In the genomic region with DNA sequence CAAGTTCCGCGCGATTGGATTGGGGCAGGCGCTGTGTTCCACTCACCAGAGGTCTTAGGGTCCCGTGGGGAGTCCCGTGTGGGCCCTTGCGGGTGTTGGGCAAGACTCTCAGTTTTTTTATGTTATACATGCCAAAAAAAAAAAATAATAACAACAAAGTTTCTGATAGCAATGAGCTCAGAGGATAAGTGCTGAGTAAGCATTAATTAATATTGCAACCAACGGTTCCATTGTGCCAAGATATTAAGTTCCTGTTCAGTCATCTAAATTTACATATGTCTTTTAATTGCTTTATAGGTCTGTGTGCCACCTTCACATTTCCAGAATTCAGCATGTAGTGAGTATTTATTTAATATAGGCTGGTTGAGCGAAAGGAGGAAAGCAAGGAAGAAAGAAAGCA, we compare ENCODE assay signal across 27 mouse cellular contexts.
"Had no signal": no experiment of that assay in that cellular context is flagged by ENCODE, and none has a peak within 500 bp of the region (broad histone marks: within the 10 kb centered on the region; RNA-seq: fewer than 3 reads in every experiment).

No protein-coding gene starts in this region.

- H3K4me2 ChIP-seq: heart, embryonic 11.5 days; heart, embryonic 13.5 days; heart, embryonic 15.5 days; hindbrain, embryonic 13.5 days; kidney, embryonic 15.5 days; limb, embryonic 12.5 days; liver, embryonic 11.5 days; liver, embryonic 13.5 days; liver, embryonic 15.5 days had no signal

- H3K9me3 ChIP-seq: heart, embryonic 13.5 days; heart, embryonic 15.5 days; hindbrain, embryonic 13.5 days; kidney, embryonic 15.5 days; limb, embryonic 10.5 days; limb, embryonic 12.5 days; liver, embryonic 13.5 days; liver, embryonic 15.5 days had no signal

- H3K4me1 ChIP-seq: heart, embryonic 13.5 days; heart, embryonic 15.5 days; hindbrain, embryonic 13.5 days; kidney, embryonic 15.5 days; limb, embryonic 10.5 days; limb, embryonic 12.5 days; liver, embryonic 13.5 days; liver, embryonic 15.5 days had no signal

- H3K27me3 ChIP-seq: heart, embryonic 13.5 days; heart, embryonic 15.5 days; hindbrain, embryonic 13.5 days; kidney, embryonic 15.5 days; limb, embryonic 12.5 days; liver, embryonic 13.5 days; liver, embryonic 15.5 days had no signal

- H3K4me3 ChIP-seq: heart, adult 2 months; heart, embryonic 13.5 days; heart, embryonic 15.5 days; hindbrain, embryonic 13.5 days; kidney, embryonic 15.5 days; left cerebral cortex, adult 2 months; limb, embryonic 10.5 days; limb, embryonic 12.5 days; liver, embryonic 13.5 days; liver, embryonic 15.5 days had no signal

- H3K27ac ChIP-seq: heart, adult 2 months; heart, embryonic 13.5 days; heart, embryonic 15.5 days; hindbrain, embryonic 13.5 days; hindbrain, postnatal 0 days; kidney, embryonic 15.5 days; kidney, postnatal 0 days; left cerebral cortex, adult 2 months; limb, embryonic 10.5 days; limb, embryonic 12.5 days; liver, embryonic 13.5 days; liver, embryonic 15.5 days had no signal

- H3K9ac ChIP-seq: heart, embryonic 13.5 days; heart, embryonic 15.5 days; hindbrain, embryonic 13.5 days; kidney, embryonic 15.5 days; limb, embryonic 12.5 days; liver, embryonic 13.5 days; liver, embryonic 15.5 days; liver, postnatal 0 days had no signal

- DNase-seq: gastrocnemius, postnatal 14 days; gastrocnemius, postnatal 36 days; heart, adult 11 months; heart, adult 2 months; heart, postnatal 14 days; heart, postnatal 36 days; kidney, adult 18-20 months; kidney, adult 8-10 months; kidney, postnatal 14 days; kidney, postnatal 36 days; layer of hippocampus, adult 9-11 months; liver; liver, embryonic 13.5 days; liver, postnatal 0 days had no signal

- H3K36me3 ChIP-seq: heart, embryonic 13.5 days; heart, embryonic 15.5 days; hindbrain, embryonic 13.5 days; kidney, embryonic 15.5 days; limb, embryonic 10.5 days; limb, embryonic 12.5 days; liver, embryonic 13.5 days; liver, embryonic 15.5 days had no signal

- ATAC-seq: hindbrain, postnatal 0 days; intestine, embryonic 16.5 days; liver, postnatal 0 days had no signal
